Mouse (Mus musculus) olfactory bulb, adult 2 months (tissue): ENCODE data around the gene H13.

ENCODE experiments used
- CTCF ChIP-seq: fragments of 200-500 bp; IDR thresholded peaks from 2 replicates; pipeline ENCODE4 v1.5.1; 2012; ENCODE audit warnings: low read depth, mild to moderate bottlenecking, low read length, moderate library complexity; ENCODE audit not compliant: insufficient read depth
- POLR2A ChIP-seq: fragments of 200-500 bp; IDR thresholded peaks from 2 replicates; pipeline ENCODE4 v1.6.1; 2012; ENCODE audit warnings: mild to moderate bottlenecking, low read depth, low read length, moderate library complexity; ENCODE audit not compliant: insufficient read depth

GRCm38 (mm10) chr2:152734984-152735383, 65.7 kb downstream of the H13 start:
- TF ChIP-seq POLR2A = no peak
- no peak for TF ChIP-seq CTCF
